Mouse (Mus musculus): ENCODE data around the gene Dguok.

- TF ChIP-seq CTCF (IDR thresholded peaks at IDR 0.05; ENCODE audit: borderline replicate concordance, extremely low read depth, insufficient read depth, insufficient read length) (no peak), POLR2A (IDR thresholded peaks at IDR 0.05; ENCODE audit: borderline replicate concordance, extremely low read depth, insufficient read depth, insufficient read length, poor library complexity, severe bottlenecking) (no peak)
Measured at GRCm38 (mm10) chr6:83435174-83435573, 71.6 kb downstream of the Dguok start.
